In the genomic region with DNA sequence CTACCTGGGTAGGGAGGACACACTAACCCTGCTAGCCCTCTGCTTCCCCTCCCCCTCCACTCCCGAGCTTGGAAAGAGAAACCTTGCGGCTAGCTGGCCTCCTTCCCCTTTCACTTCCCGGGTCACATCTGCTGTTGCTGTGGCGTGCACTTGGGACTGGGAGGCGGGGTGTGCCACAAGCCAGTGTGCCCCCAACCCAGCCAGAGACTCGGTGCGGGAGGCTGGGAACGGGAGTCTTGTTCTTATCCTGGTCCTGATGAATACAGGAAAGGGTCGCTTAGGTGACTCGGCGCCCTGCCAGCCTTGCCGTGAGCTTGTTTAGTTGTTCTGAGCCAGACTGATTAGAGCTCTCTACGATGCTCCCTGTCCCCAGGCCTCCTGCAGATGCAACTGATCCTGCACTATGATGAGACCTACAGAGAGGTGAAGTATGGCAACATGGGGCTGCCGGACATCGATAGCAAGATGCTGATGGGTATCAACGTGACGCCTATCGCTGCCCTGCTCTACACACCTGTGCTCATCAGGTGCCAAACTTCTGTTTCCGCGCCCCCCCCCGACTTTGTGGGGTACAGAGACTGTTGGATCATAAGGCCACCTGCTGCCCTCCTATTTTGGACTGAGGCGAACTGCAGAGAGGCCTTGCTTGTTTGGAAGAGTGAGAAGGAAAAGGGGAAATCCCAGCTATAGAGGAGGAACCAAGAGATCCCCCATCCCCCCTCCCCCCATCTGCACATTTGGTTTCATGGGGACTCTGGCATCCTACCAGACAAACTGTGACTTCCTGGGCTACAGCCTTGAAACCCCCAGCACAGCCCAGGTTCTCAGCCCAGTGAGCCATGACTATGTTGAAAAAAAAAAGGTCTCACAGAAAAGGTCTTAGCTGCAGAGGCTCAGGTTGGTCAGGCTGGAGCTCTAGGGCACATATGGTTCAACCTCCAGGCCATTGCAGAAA, we compare ENCODE assay signal across 7 mouse cellular contexts. TPM values are rescaled to one million over a fixed set of nuclear protein-coding genes. Genes with fewer than 3 reads are reported as not detected.
DNase-seq lines count a peak whose midpoint lies in the region; ATAC-seq and TF ChIP-seq lines count a peak whose summit lies in the region.

No protein-coding gene starts in this region.

- H3K27ac ChIP-seq in ES-E14 (ENCODE audit: insufficient read depth, low read depth, low read length, poor library complexity, severe bottlenecking): no peak overlapping the region

- H3K9me3 ChIP-seq in ES-E14 (ENCODE audit: control insufficient read depth, insufficient read depth, low read depth, low read length): no peaks in the 10 kb centered on the region

- intact Hi-C loops in heart, postnatal 25 days (cut with DNase I): no loop called here

- no peak for DNase-seq in ES-E14 (ENCODE audit: low read depth, low spot score)
- peak; percentile 85 for DNase-seq in adrenal gland, postnatal 14 days
- peak; percentile 20 for DNase-seq in fibroblast of lung, adult 2 months (ENCODE audit: low read depth)
- peak; percentile 54 for DNase-seq in heart, postnatal 25 days (ENCODE audit: low spot score)
- DNase-seq in kidney, postnatal 4 days: peak; percentile 69 to 78
- peak; percentile 60 to 65 for DNase-seq in spleen, postnatal 14 days (ENCODE audit: low spot score in 2 of 2)

- H3K9ac ChIP-seq in ES-E14 (ENCODE audit: insufficient read depth, low read depth, low read length, poor library complexity, severe bottlenecking): peak overlapping the region; percentile 24

- H3K4me1 ChIP-seq in ES-E14 (ENCODE audit: control insufficient read depth in 2 of 2, insufficient read depth in 2 of 2, low read length in 2 of 2, poor library complexity in 1 of 2): peaks cover 0 to 5% of the 10 kb centered on the region in 2 experiments; a peak in 1 of 4 replicates

- H3K4me3 ChIP-seq in ES-E14 (ENCODE audit: insufficient read depth in 1 of 2, low read depth in 1 of 2, low read length in 2 of 2, poor library complexity in 1 of 2, severe bottlenecking in 1 of 2): peak overlapping the region; percentile 61 to 78

- H3K36me3 ChIP-seq in ES-E14 (ENCODE audit: control insufficient read depth, insufficient read depth, low read length, poor library complexity, severe bottlenecking): no peaks in the 10 kb centered on the region

- in situ Hi-C loops in ES-E14 (cut with MboI; ENCODE audit: low sequenced_read_pairs in 2 of 2, unreplicated experiment in 2 of 2): no loop called here

- peak; percentile 53 for ATAC-seq in megakaryocyte-erythroid progenitor cell, adult 5-6 weeks (replicated peaks; ENCODE audit: low FRiP score, low TSS enrichment, poor library complexity, severe bottlenecking)

TF ChIP-seq in ES-E14, 5 proteins besides CTCF, POLR2A, EP300 and RAD21:
- TF ChIP-seq ZNF384 (IDR thresholded peaks at IDR 0.05; ENCODE audit: low read depth, low read length) (no peak), HCFC1 (IDR thresholded peaks at IDR 0.05; ENCODE audit: borderline replicate concordance, insufficient read depth, low read length) (no peak), ZC3H11A (IDR thresholded peaks at IDR 0.05; ENCODE audit: borderline replicate concordance, low read depth, low read length) (no peak), MAFK (IDR thresholded peaks at IDR 0.05; ENCODE audit: insufficient read depth, low read depth, low read length) (no peak), CHD2 (IDR thresholded peaks at IDR 0.05; ENCODE audit: low read depth, low read length) (no peak)

RNA-seq across cellular contexts. Expression of a gene that starts 1.2 kb away (rescaled TPM):
- 3.9 and 9.5 TPM in 2 replicates for total RNA-seq in ES-E14 (2012; rRNA removed)
- 35.4 and 48.9 TPM in 2 replicates for total RNA-seq in adrenal gland, postnatal 14 days (2021)
- 10 to 100 TPM; 19.0 to 20.3 TPM for total RNA-seq in heart, postnatal 25 days (2021)
- total RNA-seq in megakaryocyte-erythroid progenitor cell, adult 5-6 weeks (2014; fragmentation: Nextera tagmentation): 9.1 and 10.4 TPM in 2 replicates
- total RNA-seq in megakaryocyte-erythroid progenitor cell, adult 5-6 weeks (2017): 3.9 and 16.4 TPM in 2 replicates

RNA-seq across cellular contexts. Expression of a gene that starts 6.6 kb away (rescaled TPM):
- total RNA-seq in ES-E14 (2012; rRNA removed): 0.76 and 1.4 TPM in 2 replicates
- total RNA-seq in adrenal gland, postnatal 14 days (2021): 57.8 and 73.4 TPM in 2 replicates
- total RNA-seq in heart, postnatal 25 days (2021): 1 to 10 TPM; 1.8 TPM
- total RNA-seq in megakaryocyte-erythroid progenitor cell, adult 5-6 weeks (2014; fragmentation: Nextera tagmentation): 3.9 TPM in 1 of 2 replicates, not detected in the other
- total RNA-seq in megakaryocyte-erythroid progenitor cell, adult 5-6 weeks (2017): not detected in 2 replicates

RNA-seq across cellular contexts. Expression of a gene that starts 22.3 kb away (rescaled TPM):
- not detected in 2 replicates for total RNA-seq in ES-E14 (2012; rRNA removed)
- 0.41 and 0.44 TPM in 2 replicates for total RNA-seq in adrenal gland, postnatal 14 days (2021)
- 1 to 10 TPM in 1 of 2 experiments, under 1 TPM in 1; 0.60 to 1.1 TPM for total RNA-seq in heart, postnatal 25 days (2021)
- total RNA-seq in megakaryocyte-erythroid progenitor cell, adult 5-6 weeks (2014; fragmentation: Nextera tagmentation): not detected in 2 replicates
- total RNA-seq in megakaryocyte-erythroid progenitor cell, adult 5-6 weeks (2017): not detected in 2 replicates

RNA-seq across cellular contexts. Expression of a gene that starts 23.6 kb away (rescaled TPM):
- 134 and 135 TPM in 2 replicates for total RNA-seq in ES-E14 (2012; rRNA removed)
- 440 and 447 TPM in 2 replicates for total RNA-seq in adrenal gland, postnatal 14 days (2021)
- total RNA-seq in heart, postnatal 25 days (2021): 100 to 1,000 TPM; 538 TPM
- 175 and 218 TPM in 2 replicates for total RNA-seq in megakaryocyte-erythroid progenitor cell, adult 5-6 weeks (2014; fragmentation: Nextera tagmentation)
- 54.3 and 59.0 TPM in 2 replicates for total RNA-seq in megakaryocyte-erythroid progenitor cell, adult 5-6 weeks (2017)

RNA-seq across cellular contexts. Expression of a gene that starts 29.2 kb away (rescaled TPM):
- total RNA-seq in ES-E14 (2012; rRNA removed): 55.2 and 75.8 TPM in 2 replicates
- total RNA-seq in adrenal gland, postnatal 14 days (2021): 44.3 and 48.8 TPM in 2 replicates
- 1 to 10 TPM; 8.9 to 9.8 TPM for total RNA-seq in heart, postnatal 25 days (2021)
- total RNA-seq in megakaryocyte-erythroid progenitor cell, adult 5-6 weeks (2014; fragmentation: Nextera tagmentation): 27.6 and 37.7 TPM in 2 replicates
- total RNA-seq in megakaryocyte-erythroid progenitor cell, adult 5-6 weeks (2017): 6.7 and 44.0 TPM in 2 replicates

Comparison
In these comparisons a context has a peak if more than half of its experiments do, and no peak if none do; other contexts are left out.
1. RNA of a gene that starts 6.6 kb away (total RNA-seq): 57.8 to 73.4 TPM in adrenal gland, postnatal 14 days; 3.9 TPM in megakaryocyte-erythroid progenitor cell, adult 5-6 weeks, 1.8 TPM in heart, postnatal 25 days and 0.76 to 1.4 TPM in ES-E14; every median in the first group is over 10 times any median in the second.